Mouse (Mus musculus): ENCODE results near the gene Mfsd4a. TPM values are rescaled to one million over a fixed set of nuclear protein-coding genes. Genes with fewer than 3 reads are reported as not detected.

Gene Mfsd4a
- polyA plus RNA-seq, 1 experiment from 2014 or later, result 27.3 TPM

- ATAC-seq (replicated peaks; ENCODE audit: low FRiP score, low read depth) (peak; percentile 72), DNase-seq (ENCODE audit: low spot score) (peak; percentile 57)
- Histone ChIP-seq H3K27ac (peak overlapping the region; percentile 75; the same call in 1 of the 2 replicates), H3K36me3 (ENCODE audit: insufficient read depth, low read length) (no peaks in the 10 kb centered on the region), H3K4me2 (ENCODE audit: low read length) (no peak overlapping the region), H3K4me1 (replicated peaks; ENCODE audit: insufficient read depth, low read length) (peaks cover 9% of the 10 kb centered on the region; the same call in 1 of the 2 replicates), H3K27me3 (ENCODE audit: insufficient read depth, low read length) (no peaks in the 10 kb centered on the region; the same call in 1 of the 2 replicates), H3K9ac (ENCODE audit: low read depth, low read length) (no peak overlapping the region), H3K4me3 (replicated peaks; ENCODE audit: low read depth, low read length) (no peak overlapping the region), H3K9me3 (replicated peaks; ENCODE audit: low read length) (no peaks in the 10 kb centered on the region)
- 33% methylated on average over 6 of the region's 6 CpGs for WGBS
- TF ChIP-seq CTCF (IDR thresholded peaks at IDR 0.05; ENCODE audit: low read depth), result no peak
Measured at GRCm38 (mm10) chr1:132061750-132062541, 5.9 kb downstream of the Mfsd4a start.

- H3K36me3 ChIP-seq (ENCODE audit: insufficient read depth, low read length), result no peaks in the 10 kb centered on the region
- H3K4me1 ChIP-seq (replicated peaks; ENCODE audit: insufficient read depth, low read length), result peaks cover 9% of the 10 kb centered on the region; the same call in 1 of the 2 replicates
- no peak overlapping the region for H3K27ac ChIP-seq
- 39% methylated on average over 7 of the region's 7 CpGs for WGBS
- H3K4me3 ChIP-seq (replicated peaks; ENCODE audit: low read depth, low read length), result no peak overlapping the region
- H3K9me3 ChIP-seq (replicated peaks; ENCODE audit: low read length), result no peaks in the 10 kb centered on the region
- TF ChIP-seq CTCF (IDR thresholded peaks at IDR 0.05; ENCODE audit: low read depth), result no peak
- no peak overlapping the region for H3K4me2 ChIP-seq (ENCODE audit: low read length)
- ATAC-seq (replicated peaks; ENCODE audit: low FRiP score, low read depth) (no peak), DNase-seq (ENCODE audit: low spot score) (no peak)
- no peak overlapping the region for H3K9ac ChIP-seq (ENCODE audit: low read depth, low read length)
- H3K27me3 ChIP-seq (ENCODE audit: insufficient read depth, low read length), result no peaks in the 10 kb centered on the region
Measured at GRCm38 (mm10) chr1:132060036-132060769, 7.7 kb downstream of the Mfsd4a start.

- H3K36me3 ChIP-seq (ENCODE audit: insufficient read depth, low read length), result no peaks in the 10 kb centered on the region
- H3K4me3 ChIP-seq (replicated peaks; ENCODE audit: low read depth, low read length), result no peak overlapping the region
- ATAC-seq (replicated peaks; ENCODE audit: low FRiP score, low read depth) (no peak), DNase-seq (ENCODE audit: low spot score) (no peak)
- no peak overlapping the region for H3K4me2 ChIP-seq (ENCODE audit: low read length)
- no peak overlapping the region for H3K9ac ChIP-seq (ENCODE audit: low read depth, low read length)
- H3K4me1 ChIP-seq (replicated peaks; ENCODE audit: insufficient read depth, low read length), result peaks cover 9% of the 10 kb centered on the region; the same call in 1 of the 2 replicates
- no peaks in the 10 kb centered on the region for H3K9me3 ChIP-seq (replicated peaks; ENCODE audit: low read length)
- H3K27me3 ChIP-seq (ENCODE audit: insufficient read depth, low read length), result no peaks in the 10 kb centered on the region
- no peak for TF ChIP-seq CTCF (IDR thresholded peaks at IDR 0.05; ENCODE audit: low read depth)
- 91% methylated on average over 5 of the region's 5 CpGs for WGBS
- H3K27ac ChIP-seq, result no peak overlapping the region
Measured at GRCm38 (mm10) chr1:132058558-132058957, 9.3 kb downstream of the Mfsd4a start.

- Histone ChIP-seq H3K36me3 (ENCODE audit: insufficient read depth, low read length) (no peaks in the 10 kb centered on the region), H3K27ac (no peak overlapping the region), H3K4me2 (ENCODE audit: low read length) (no peak overlapping the region), H3K27me3 (ENCODE audit: insufficient read depth, low read length) (no peaks in the 10 kb centered on the region), H3K9me3 (replicated peaks; ENCODE audit: low read length) (no peaks in the 10 kb centered on the region), H3K9ac (ENCODE audit: low read depth, low read length) (no peak overlapping the region), H3K4me3 (replicated peaks; ENCODE audit: low read depth, low read length) (no peak overlapping the region), H3K4me1 (replicated peaks; ENCODE audit: insufficient read depth, low read length) (no peaks in the 10 kb centered on the region)
- no peak for TF ChIP-seq CTCF (IDR thresholded peaks at IDR 0.05; ENCODE audit: low read depth)
- no peak for DNase-seq (ENCODE audit: low spot score)
- WGBS, result 84% methylated on average over 7 of the region's 7 CpGs
- ATAC-seq (replicated peaks; ENCODE audit: low FRiP score, low read depth), result no peak
Measured at GRCm38 (mm10) chr1:132055054-132055664, 12.7 kb downstream of the Mfsd4a start.

GRCm38 (mm10) chr1:132054387-132054786 is 13.5 kb downstream of the Mfsd4a start:
- no peak overlapping the region for H3K27ac ChIP-seq
- TF ChIP-seq CTCF (IDR thresholded peaks at IDR 0.05; ENCODE audit: low read depth), result no peak
- no peaks in the 10 kb centered on the region for H3K9me3 ChIP-seq (replicated peaks; ENCODE audit: low read length)
- no peaks in the 10 kb centered on the region for H3K27me3 ChIP-seq (ENCODE audit: insufficient read depth, low read length)
- H3K4me2 ChIP-seq (ENCODE audit: low read length), result no peak overlapping the region
- 68% methylated on average over 3 of the region's 3 CpGs for WGBS
- H3K4me1 ChIP-seq (replicated peaks; ENCODE audit: insufficient read depth, low read length), result no peaks in the 10 kb centered on the region
- no peaks in the 10 kb centered on the region for H3K36me3 ChIP-seq (ENCODE audit: insufficient read depth, low read length)
- H3K9ac ChIP-seq (ENCODE audit: low read depth, low read length), result no peak overlapping the region
- ATAC-seq (replicated peaks; ENCODE audit: low FRiP score, low read depth), result no peak
- H3K4me3 ChIP-seq (replicated peaks; ENCODE audit: low read depth, low read length), result no peak overlapping the region
- no peak for DNase-seq (ENCODE audit: low spot score)

GRCm38 (mm10) chr1:132051746-132052145 is 16.1 kb downstream of the Mfsd4a start:
- no peaks in the 10 kb centered on the region for H3K27me3 ChIP-seq (ENCODE audit: insufficient read depth, low read length)
- DNase-seq (ENCODE audit: low spot score), result no peak
- ATAC-seq (replicated peaks; ENCODE audit: low FRiP score, low read depth), result no peak
- no peaks in the 10 kb centered on the region for H3K9me3 ChIP-seq (replicated peaks; ENCODE audit: low read length)
- H3K27ac ChIP-seq, result no peak overlapping the region
- H3K4me2 ChIP-seq (ENCODE audit: low read length), result no peak overlapping the region
- H3K9ac ChIP-seq (ENCODE audit: low read depth, low read length), result no peak overlapping the region
- 76% methylated on average over 3 of the region's 3 CpGs for WGBS
- TF ChIP-seq CTCF (IDR thresholded peaks at IDR 0.05; ENCODE audit: low read depth), result no peak
- no peaks in the 10 kb centered on the region for H3K4me1 ChIP-seq (replicated peaks; ENCODE audit: insufficient read depth, low read length)
- H3K36me3 ChIP-seq (ENCODE audit: insufficient read depth, low read length), result no peaks in the 10 kb centered on the region
- no peak overlapping the region for H3K4me3 ChIP-seq (replicated peaks; ENCODE audit: low read depth, low read length)
